Mouse (Mus musculus) forebrain, embryonic 15.5 days (tissue): ENCODE measurements at regions not wholly inside any gene's neighbourhood (a gene's known extent, or its start where the extent isn't known, plus 50 kb on each side); places are given as distances from the start of the nearest gene placed in this dataset.

Source experiments
- ATAC-seq: fragments of 200-750 bp; cut with Nextera tagmentation; replicated peaks from 2 replicates; pipeline ENCODE4 v1.8.0; 2017; ENCODE audit warnings: mild to moderate bottlenecking, moderate TSS enrichment, moderate library complexity
- H3K27ac ChIP-seq: fragments of 300-500 bp; sonication (generic); replicated peaks from 2 replicates; pipeline ENCODE4 v1.5.1; 2015; ENCODE audit warnings: mild to moderate bottlenecking, inconsistent platforms
- H3K27me3 ChIP-seq: fragments of 300-500 bp; sonication (generic); 2 replicates; pipeline ENCODE4 v1.6.1; 2015; ENCODE audit warnings: inconsistent platforms
- H3K36me3 ChIP-seq: fragments of 300-500 bp; sonication (generic); 2 replicates; pipeline ENCODE4 v1.6.1; 2015; ENCODE audit warnings: mild to moderate bottlenecking, inconsistent platforms
- H3K4me1 ChIP-seq: fragments of 300-500 bp; sonication (generic); 2 replicates; pipeline ENCODE4 v1.6.1; 2015; ENCODE audit warnings: inconsistent platforms
- H3K4me2 ChIP-seq: fragments of 300-500 bp; sonication (generic); replicated peaks from 2 replicates; pipeline ENCODE4 v1.6.1; 2015; ENCODE audit warnings: mild to moderate bottlenecking, inconsistent platforms
- H3K4me3 ChIP-seq: fragments of 300-500 bp; sonication (generic); 2 replicates; pipeline ENCODE4 v1.5.1; 2015; ENCODE audit warnings: mild to moderate bottlenecking, inconsistent platforms
- H3K9ac ChIP-seq: fragments of 300-500 bp; sonication (generic); replicated peaks from 2 replicates; pipeline ENCODE4 v1.6.1; 2015; ENCODE audit warnings: mild to moderate bottlenecking, inconsistent platforms
- H3K9me3 ChIP-seq: fragments of 300-500 bp; sonication (generic); 2 replicates; pipeline ENCODE4 v1.6.1; 2016; ENCODE audit warnings: inconsistent platforms
- WGBS: fragments of 180-500 bp; shearing (Covaris S2); methylation state at CpG from one replicate; pipeline ENCODE4 v1.1.7; 2015; ENCODE audit warnings: mixed read lengths; 5-methylcytosine and 5-hydroxymethylcytosine counted together

- ATAC-seq = no peak
- Histone ChIP-seq H3K27ac (no peak overlapping the region), H3K4me2 (no peak overlapping the region), H3K27me3 (no peaks in the 10 kb centered on the region), H3K4me3 (no peak overlapping the region), H3K9me3 (no peaks in the 10 kb centered on the region), H3K36me3 (no peaks in the 10 kb centered on the region), H3K4me1 (no peaks in the 10 kb centered on the region), H3K9ac (no peak overlapping the region)
- WGBS = 90% methylated on average over 4 of the region's 4 CpGs
These were observed 122.0 kb upstream of the Atp2b1 start for GRCm38 (mm10) chr10:98792019-98792741.

- no peak overlapping the region for H3K4me2 ChIP-seq
- no peaks in the 10 kb centered on the region for H3K9me3 ChIP-seq
- H3K27me3 ChIP-seq = no peaks in the 10 kb centered on the region
- WGBS = 96% methylated on average over 9 of the region's 9 CpGs
- no peak overlapping the region for H3K9ac ChIP-seq
- ATAC-seq = no peak
- no peaks in the 10 kb centered on the region for H3K36me3 ChIP-seq
- no peak overlapping the region for H3K27ac ChIP-seq
- H3K4me1 ChIP-seq = no peaks in the 10 kb centered on the region
- H3K4me3 ChIP-seq = no peak overlapping the region
These were observed 120.2 kb upstream of the Atp2b1 start for GRCm38 (mm10) chr10:98793926-98794536.

DNA sequence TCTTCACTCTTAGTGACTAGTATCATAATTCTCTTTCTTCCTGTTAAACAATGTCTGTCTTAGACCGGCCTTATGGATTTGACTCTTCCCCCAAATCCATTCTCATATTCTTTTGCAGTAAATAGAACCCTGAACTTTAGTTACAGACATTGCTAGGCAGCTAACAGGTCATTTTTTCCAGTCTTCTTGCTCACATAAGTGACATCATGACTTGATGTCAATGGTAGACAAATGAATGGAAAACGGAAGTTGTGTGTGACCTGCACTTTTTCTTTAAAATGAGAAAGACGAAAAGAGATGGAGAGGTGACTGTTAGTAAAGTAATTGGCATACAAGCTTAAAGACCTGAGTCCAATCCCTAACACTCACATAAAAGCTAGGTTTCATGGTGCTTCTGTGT is 118.2 kb upstream of the Atp2b1 start:
- Histone ChIP-seq H3K4me2 (no peak overlapping the region), H3K9me3 (no peaks in the 10 kb centered on the region), H3K9ac (no peak overlapping the region), H3K27me3 (no peaks in the 10 kb centered on the region), H3K36me3 (no peaks in the 10 kb centered on the region), H3K4me3 (no peak overlapping the region), H3K27ac (no peak overlapping the region), H3K4me1 (no peaks in the 10 kb centered on the region)
- ATAC-seq = no peak
- WGBS = 92% methylated on average over 3 of the region's 3 CpGs

GRCm38 (mm10) chr10:98798634-98799415 is 115.4 kb upstream of the Atp2b1 start:
- ATAC-seq = no peak
- no peak overlapping the region for H3K27ac ChIP-seq

GRCm38 (mm10) chr10:98799830-98800229 is 114.4 kb upstream of the Atp2b1 start:
- 87% methylated on average over 3 of the region's 3 CpGs for WGBS
- no peak for ATAC-seq
- H3K36me3 ChIP-seq = no peaks in the 10 kb centered on the region
- no peak overlapping the region for H3K9ac ChIP-seq
- no peaks in the 10 kb centered on the region for H3K27me3 ChIP-seq
- H3K4me3 ChIP-seq = no peak overlapping the region
- H3K4me1 ChIP-seq = no peaks in the 10 kb centered on the region
- H3K9me3 ChIP-seq = no peaks in the 10 kb centered on the region
- no peak overlapping the region for H3K4me2 ChIP-seq
- H3K27ac ChIP-seq = no peak overlapping the region

More at GRCm38 (mm10) chr10:98798634-98799415, 115.4 kb upstream of the Atp2b1 start:
- Histone ChIP-seq H3K27me3 (no peaks in the 10 kb centered on the region), H3K36me3 (no peaks in the 10 kb centered on the region), H3K9ac (no peak overlapping the region), H3K4me2 (no peak overlapping the region), H3K4me1 (no peaks in the 10 kb centered on the region), H3K4me3 (no peak overlapping the region), H3K9me3 (no peaks in the 10 kb centered on the region)
- WGBS = 84% methylated on average over 6 of the region's 6 CpGs

DNA sequence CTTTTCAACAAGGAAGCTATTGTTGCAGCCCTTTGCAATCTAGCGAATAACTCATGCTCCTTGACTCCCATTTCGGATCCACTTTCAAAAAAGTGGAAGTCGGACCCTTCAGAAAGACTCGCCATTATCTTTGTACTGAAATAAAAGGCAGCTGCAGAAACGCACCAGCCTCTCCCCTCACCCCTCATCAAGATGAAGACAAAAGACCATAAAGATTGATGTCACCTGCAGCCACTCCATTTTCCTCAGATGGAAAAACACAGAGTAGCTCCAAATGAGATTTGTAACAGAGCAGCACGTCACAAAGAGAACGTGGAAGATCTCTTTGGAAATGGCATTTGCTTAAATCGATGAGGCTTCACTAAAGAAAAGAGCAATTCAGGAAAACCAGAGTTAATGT is 113.3 kb upstream of the Atp2b1 start:
- H3K4me2 ChIP-seq = no peak overlapping the region; the same call in 1 of the 2 replicates
- H3K4me1 ChIP-seq = no peaks in the 10 kb centered on the region
- H3K27ac ChIP-seq = no peak overlapping the region
- no peaks in the 10 kb centered on the region for H3K36me3 ChIP-seq
- WGBS = 13% methylated on average over 8 of the region's 8 CpGs
- H3K4me3 ChIP-seq = no peak overlapping the region
- no peak for ATAC-seq
- H3K9ac ChIP-seq = no peak overlapping the region
- H3K27me3 ChIP-seq = no peaks in the 10 kb centered on the region
- H3K9me3 ChIP-seq = no peaks in the 10 kb centered on the region

- Histone ChIP-seq H3K4me3 (no peak overlapping the region), H3K27ac (no peak overlapping the region), H3K27me3 (no peaks in the 10 kb centered on the region), H3K36me3 (no peaks in the 10 kb centered on the region), H3K9ac (no peak overlapping the region), H3K9me3 (no peaks in the 10 kb centered on the region), H3K4me1 (no peaks in the 10 kb centered on the region), H3K4me2 (no peak overlapping the region)
- ATAC-seq = no peak
- WGBS = 97% methylated on average over 1 of the region's 1 CpGs
These were observed 109.2 kb upstream of the Atp2b1 start for GRCm38 (mm10) chr10:98805013-98805412.

- no peak overlapping the region for H3K9ac ChIP-seq
- no peak overlapping the region for H3K4me3 ChIP-seq
- no peak for ATAC-seq
- no peaks in the 10 kb centered on the region for H3K4me1 ChIP-seq
- H3K4me2 ChIP-seq = no peak overlapping the region
- 91% methylated on average over 19 of the region's 19 CpGs for WGBS
- H3K36me3 ChIP-seq = no peaks in the 10 kb centered on the region
- no peaks in the 10 kb centered on the region for H3K9me3 ChIP-seq
- H3K27ac ChIP-seq = no peak overlapping the region
- no peaks in the 10 kb centered on the region for H3K27me3 ChIP-seq
These were observed 107.2 kb upstream of the Atp2b1 start for GRCm38 (mm10) chr10:98806798-98807535.

DNA sequence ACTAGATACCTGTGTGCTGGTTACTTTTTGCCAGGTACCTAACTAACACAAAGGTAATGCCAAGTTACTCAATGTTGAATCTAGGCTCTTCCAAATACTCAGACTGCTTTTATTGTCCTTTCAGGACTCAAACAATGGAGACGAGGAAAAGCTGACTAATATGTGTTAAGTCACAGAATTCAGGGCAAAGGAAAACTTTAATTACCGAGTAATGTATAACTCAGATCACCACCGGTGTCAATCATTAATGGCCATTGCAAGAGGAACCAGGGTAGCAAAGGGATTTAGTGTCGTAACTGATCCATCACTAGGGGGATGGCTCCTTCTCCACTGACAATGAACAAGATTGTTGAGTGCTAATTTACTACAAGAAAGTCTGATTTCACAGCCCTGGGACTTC is 105.6 kb upstream of the Atp2b1 start:
- Histone ChIP-seq H3K9me3 (no peaks in the 10 kb centered on the region), H3K27me3 (no peaks in the 10 kb centered on the region), H3K9ac (no peak overlapping the region), H3K4me2 (no peak overlapping the region), H3K27ac (no peak overlapping the region), H3K4me1 (no peaks in the 10 kb centered on the region), H3K36me3 (no peaks in the 10 kb centered on the region), H3K4me3 (no peak overlapping the region)
- ATAC-seq = no peak
- 49% methylated on average over 4 of the region's 4 CpGs for WGBS

DNA sequence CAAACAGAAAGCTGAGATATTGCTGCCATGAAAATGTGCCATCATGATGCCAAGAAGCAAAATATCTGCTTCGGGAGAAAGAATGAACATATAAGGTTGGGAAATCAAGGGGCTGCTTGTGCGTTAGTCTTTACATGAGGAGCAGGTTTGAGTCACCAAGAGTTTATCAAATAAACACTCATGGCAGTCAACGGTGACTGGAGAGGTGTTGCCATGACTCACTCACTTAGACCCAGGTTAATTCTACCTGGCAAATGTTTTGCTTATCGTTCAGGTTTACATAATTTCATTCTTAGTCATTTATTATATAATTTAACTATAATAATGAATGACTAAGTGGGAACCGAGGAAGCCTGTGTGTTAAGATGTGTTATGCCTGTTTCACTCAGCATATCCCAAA is 85.2 kb upstream of the Atp2b1 start:
- Histone ChIP-seq H3K27me3 (no peaks in the 10 kb centered on the region), H3K4me1 (no peaks in the 10 kb centered on the region), H3K27ac (no peak overlapping the region), H3K4me2 (no peak overlapping the region), H3K36me3 (no peaks in the 10 kb centered on the region), H3K4me3 (no peak overlapping the region), H3K9ac (no peak overlapping the region), H3K9me3 (no peaks in the 10 kb centered on the region)
- no peak for ATAC-seq
- 93% methylated on average over 5 of the region's 5 CpGs for WGBS

DNA sequence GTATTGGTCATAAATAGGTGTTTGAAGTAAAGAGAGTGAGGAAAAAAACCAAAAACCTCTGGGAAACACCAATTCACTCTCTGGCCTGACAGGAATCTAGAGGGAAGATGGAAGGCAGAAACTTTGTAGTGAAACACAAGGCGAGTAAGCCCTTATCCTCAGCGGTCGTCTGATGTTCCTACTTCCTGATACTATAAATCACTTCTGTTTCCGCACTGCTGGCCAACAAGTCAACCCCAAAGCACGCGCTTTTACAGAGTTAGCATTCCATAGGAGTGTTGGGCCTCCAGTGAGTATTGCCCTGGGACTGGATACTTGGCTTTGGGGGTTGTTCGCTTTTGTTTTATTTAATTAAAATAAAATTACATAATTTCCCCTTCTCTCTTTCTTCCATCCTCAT is 82.7 kb upstream of the Atp2b1 start:
- no peak for ATAC-seq
- Histone ChIP-seq H3K4me1 (no peaks in the 10 kb centered on the region), H3K4me2 (no peak overlapping the region), H3K36me3 (no peaks in the 10 kb centered on the region), H3K9me3 (no peaks in the 10 kb centered on the region), H3K27ac (no peak overlapping the region), H3K27me3 (no peaks in the 10 kb centered on the region), H3K4me3 (no peak overlapping the region), H3K9ac (no peak overlapping the region)
- WGBS = 93% methylated on average over 7 of the region's 7 CpGs
